ENCODE assay signal across 1 mouse cellular context in genomic region chr8:45988189-45988588, GRCm38 (mm10).
TF ChIP-seq lines count a peak whose summit lies in the region.

No protein-coding gene starts in this region.

TF ChIP-seq in MEL, 35 proteins besides CTCF, POLR2A, EP300 and RAD21:
- no peak for TF ChIP-seq UBTF (IDR thresholded peaks at IDR 0.05; ENCODE audit: borderline replicate concordance, insufficient read depth, low read depth, low read length)
- no peak for TF ChIP-seq ZMIZ1 (IDR thresholded peaks at IDR 0.05; ENCODE audit: low read depth, low read length)
- TF ChIP-seq CHD1 (IDR thresholded peaks at IDR 0.05; ENCODE audit: low read depth, low read length): no peak
- peak; percentile 20; the same call in 1 of the 2 replicates for TF ChIP-seq TCF12 (IDR thresholded peaks at IDR 0.05; ENCODE audit: low read depth, low read length)
- TF ChIP-seq SIN3A (IDR thresholded peaks at IDR 0.05; ENCODE audit: low read length): no peak
- TF ChIP-seq TAL1 (IDR thresholded peaks at IDR 0.05; ENCODE audit: low read length): peak; percentile 17; the same call in 1 of the 2 replicates
- TF ChIP-seq GATA1 (IDR thresholded peaks at IDR 0.05; ENCODE audit: low read depth, low read length): peak; percentile 17; the same call in 1 of the 2 replicates
- no peak for TF ChIP-seq POLR2AphosphoS2 (IDR thresholded peaks at IDR 0.05; ENCODE audit: low read length)
- TF ChIP-seq ETS1 (IDR thresholded peaks at IDR 0.05; ENCODE audit: low read depth, low read length): 0 out of 2 replicates have a peak, but pooled peaks have one; percentile 17
